Mouse (Mus musculus) ES-E14 (cell line): ENCODE results near the gene Trafd1.

Source experiments
- CHD2 ChIP-seq: IDR thresholded peaks from 2 replicates; pipeline ENCODE4 v1.6.1; 2014; ENCODE audit warnings: mild to moderate bottlenecking, low read depth, low read length, inconsistent platforms
- HCFC1 ChIP-seq: IDR thresholded peaks from 2 replicates; pipeline ENCODE4 v1.6.1; 2012; ENCODE audit warnings: low read length, inconsistent platforms, borderline replicate concordance; ENCODE audit not compliant: insufficient read depth
- MAFK ChIP-seq: IDR thresholded peaks from 2 replicates; pipeline ENCODE4 v1.6.1; 2014; ENCODE audit warnings: mild to moderate bottlenecking, low read depth, low read length, inconsistent platforms; ENCODE audit not compliant: insufficient read depth
- ZNF384 ChIP-seq: IDR thresholded peaks from 2 replicates; pipeline ENCODE4 v1.6.1; 2012; ENCODE audit warnings: low read depth, low read length, inconsistent platforms

- TF ChIP-seq CHD2 (no peak), MAFK (no peak), ZNF384 (no peak), HCFC1 (no peak)
Observed at GRCm38 (mm10) chr5:121366449-121367225, 18.8 kb downstream of the Trafd1 start.
